Mouse (Mus musculus): ENCODE data around the gene Gm49027.

Gene Gm49027

GRCm38 (mm10) chr5:123501973-123502372 lies 23.3 kb downstream of the Gm49027 start:
- no peak for DNase-seq (ENCODE audit: low spot score)

GRCm38 (mm10) chr5:123499717-123500116 lies 25.6 kb downstream of the Gm49027 start:
- DNase-seq (ENCODE audit: low spot score): no peak

- DNase-seq (ENCODE audit: low spot score): no peak
Measured at GRCm38 (mm10) chr5:123489935-123490334, 35.4 kb downstream of the Gm49027 start.

- no peak for DNase-seq (ENCODE audit: low spot score)
Measured at GRCm38 (mm10) chr5:123489112-123489785, 36.0 kb downstream of the Gm49027 start, which contains the start of the genes Lrrc43 and Il31. Lrrc43 (plus strand) TSS chr5:123489305. Il31 (minus strand) TSS chr5:123489489.

- DNase-seq (ENCODE audit: low spot score): no peak
Measured at GRCm38 (mm10) chr5:123487659-123488395, 37.5 kb downstream of the Gm49027 start.

- DNase-seq (ENCODE audit: low spot score): no peak
Measured at GRCm38 (mm10) chr5:123473817-123474216, 51.5 kb downstream of the Gm49027 start.

- no peak for DNase-seq (ENCODE audit: low spot score)
Measured at GRCm38 (mm10) chr5:123470784-123471400, 54.4 kb downstream of the Gm49027 start.

GRCm38 (mm10) chr5:123464638-123465037 lies 60.6 kb downstream of the Gm49027 start:
- DNase-seq (ENCODE audit: low spot score): no peak
